ENCODE assay signal across 8 mouse cellular contexts in the genomic region with DNA sequence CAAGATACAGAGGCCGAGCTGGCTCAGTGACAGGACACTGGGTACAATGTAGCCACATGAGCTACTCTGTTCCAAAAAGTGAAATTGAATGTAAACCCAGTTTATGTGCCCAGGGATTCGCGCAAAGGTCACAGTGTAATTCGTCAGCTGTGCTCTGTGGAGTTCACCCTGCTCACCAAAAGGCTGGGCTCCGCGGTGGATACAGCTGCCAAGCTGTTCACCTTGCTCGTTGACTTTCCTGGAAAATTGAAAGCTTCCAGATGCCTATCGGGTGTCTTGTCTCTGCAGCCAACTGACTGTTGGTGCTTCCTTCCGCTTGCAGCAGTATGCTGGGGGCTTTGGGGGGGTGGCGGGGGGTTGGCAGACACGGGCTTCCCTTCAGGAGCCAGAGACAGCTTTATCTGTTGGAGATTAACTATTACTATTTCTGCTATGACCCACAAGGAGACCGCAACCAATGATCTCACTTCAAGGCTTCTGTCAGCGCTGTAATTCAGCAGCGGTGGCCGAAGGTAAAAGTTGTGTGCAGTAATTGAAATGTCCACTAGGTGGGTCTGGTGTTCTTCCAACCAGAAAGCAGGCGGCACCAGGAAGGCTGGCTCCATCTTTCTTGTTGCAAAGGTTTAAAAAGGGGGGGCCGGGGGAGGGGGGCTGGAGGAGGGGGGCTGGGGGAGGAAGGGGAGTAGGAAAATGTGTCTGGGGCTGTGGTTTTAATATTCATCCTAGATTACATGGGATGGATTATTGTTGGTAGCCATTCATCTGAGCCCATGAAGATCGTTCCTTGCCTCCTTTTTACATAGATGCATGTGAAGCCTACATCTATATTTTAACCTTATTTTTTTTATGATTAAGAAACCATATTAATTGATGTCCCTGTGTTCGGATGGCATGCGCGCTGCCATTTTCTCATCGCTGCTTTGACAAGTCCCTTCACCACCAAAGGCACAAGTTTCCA.
A peak's percentile ranks its signal among the peaks of the same experiment; 100 is the strongest.
DNase-seq lines count a peak whose midpoint lies in the region; ATAC-seq and TF ChIP-seq lines count a peak whose summit lies in the region.

No protein-coding gene starts in this region.

- H3K27me3 ChIP-seq in intestine, postnatal 0 days (replicated peaks; ENCODE audit: control insufficient read depth, insufficient read depth, low read length): 0 out of 2 replicates have a peak, but pooled peaks cover 3% of the 10 kb centered on the region
- H3K27me3 ChIP-seq in limb, embryonic 10.5 days (ENCODE audit: low read depth, poor library complexity, severe bottlenecking): peaks cover 13% of the 10 kb centered on the region
- H3K27me3 ChIP-seq in midbrain, embryonic 11.5 days (ENCODE audit: control insufficient read depth, insufficient read depth, low read length): no peaks in the 10 kb centered on the region
- H3K27me3 ChIP-seq in splenic B cell, adult 2 months (ENCODE audit: control insufficient read depth, insufficient read depth, low read length, poor library complexity, severe bottlenecking): no peaks in the 10 kb centered on the region

- peak; percentile 91 for ATAC-seq in common myeloid progenitor, adult 5-6 weeks (replicated peaks; ENCODE audit: low read depth, poor library complexity, severe bottlenecking)
- no peak for ATAC-seq in intestine, postnatal 0 days
- peak; percentile 80 for ATAC-seq in midbrain, embryonic 11.5 days (ENCODE audit: low FRiP score)

- H3K36me3 ChIP-seq in intestine, postnatal 0 days (ENCODE audit: control insufficient read depth, insufficient read depth): no peaks in the 10 kb centered on the region
- H3K36me3 ChIP-seq in limb, embryonic 10.5 days: no peaks in the 10 kb centered on the region
- H3K36me3 ChIP-seq in midbrain, embryonic 11.5 days (ENCODE audit: control insufficient read depth, insufficient read depth, low read length): no peaks in the 10 kb centered on the region
- no peaks in the 10 kb centered on the region for H3K36me3 ChIP-seq in splenic B cell, adult 2 months (ENCODE audit: control insufficient read depth, insufficient read depth, low read length, poor library complexity, severe bottlenecking)

- 0 out of 2 replicates have a peak overlapping the region, but pooled peaks have one; percentile 3 for H3K9ac ChIP-seq in intestine, postnatal 0 days (ENCODE audit: low read depth, low read length)
- H3K9ac ChIP-seq in midbrain, embryonic 11.5 days (ENCODE audit: low read length): peak overlapping the region; percentile 27; the same call in 1 of the 2 replicates

- WGBS in intestine, postnatal 0 days: 27% methylated on average over 22 of the region's 22 CpGs
- WGBS in limb, embryonic 10.5 days: 33% methylated on average over 22 of the region's 22 CpGs
- 36% methylated on average over 21 of the region's 22 CpGs for WGBS in midbrain, embryonic 11.5 days

- peak; percentile 16 to 19 for DNase-seq in urinary bladder, adult 18-20 months (ENCODE audit: low spot score in 2 of 2)
- no peak for DNase-seq in urinary bladder, adult 2 months (ENCODE audit: low spot score)
- DNase-seq in gastrocnemius, postnatal 14 days: peak; percentile 53
- peak; percentile 65 for DNase-seq in limb, embryonic 10.5 days (ENCODE audit: low spot score)
- peak; percentile 98 for DNase-seq in midbrain, embryonic 11.5 days (ENCODE audit: low spot score, missing footprints)
- DNase-seq in splenic B cell, adult 2 months (ENCODE audit: low read depth, low spot score): peak; percentile 83

- H3K9me3 ChIP-seq in intestine, postnatal 0 days (ENCODE audit: control insufficient read depth): no peaks in the 10 kb centered on the region
- no peaks in the 10 kb centered on the region for H3K9me3 ChIP-seq in limb, embryonic 10.5 days (replicated peaks)
- H3K9me3 ChIP-seq in midbrain, embryonic 11.5 days (ENCODE audit: control insufficient read depth, low read length): no peaks in the 10 kb centered on the region

- H3K4me1 ChIP-seq in intestine, postnatal 0 days (replicated peaks; ENCODE audit: control insufficient read depth, insufficient read depth, low read length): no peaks in the 10 kb centered on the region
- peaks cover 4% of the 10 kb centered on the region; the same call in 1 of the 2 replicates for H3K4me1 ChIP-seq in limb, embryonic 10.5 days
- peaks cover 4% of the 10 kb centered on the region; the same call in 1 of the 2 replicates for H3K4me1 ChIP-seq in midbrain, embryonic 11.5 days (ENCODE audit: control insufficient read depth, insufficient read depth, low read length)

- H3K4me3 ChIP-seq in intestine, postnatal 0 days (ENCODE audit: low read depth, low read length): peak overlapping the region; percentile 18; the same call in 1 of the 2 replicates
- peak overlapping the region; percentile 9; the same call in 1 of the 2 replicates for H3K4me3 ChIP-seq in limb, embryonic 10.5 days
- H3K4me3 ChIP-seq in midbrain, embryonic 11.5 days (ENCODE audit: low read depth, low read length): no peak overlapping the region

- H3K4me2 ChIP-seq in intestine, postnatal 0 days (replicated peaks; ENCODE audit: low read depth): peak overlapping the region; percentile 63
- peak overlapping the region; percentile 38; the same call in 1 of the 2 replicates for H3K4me2 ChIP-seq in midbrain, embryonic 11.5 days

- H3K27ac ChIP-seq in intestine, postnatal 0 days (ENCODE audit: low read depth, low read length): no peak overlapping the region
- H3K27ac ChIP-seq in limb, embryonic 10.5 days: no peak overlapping the region
- no peak overlapping the region for H3K27ac ChIP-seq in midbrain, embryonic 11.5 days (ENCODE audit: low read depth, low read length)

- TF ChIP-seq CTCF in intestine, postnatal 0 days (IDR thresholded peaks at IDR 0.05; ENCODE audit: low read depth): peak; percentile 82

- intact Hi-C loops in gastrocnemius, postnatal 14 days (cut with DNase I; ENCODE audit: low total_unique reads): loop anchor here (2.0 kb wide), 1 partner anchor 304 kb away; no protein-coding TSS in a partner anchor
